11 mouse cellular contexts compared by ENCODE assay signal in the genomic region with DNA sequence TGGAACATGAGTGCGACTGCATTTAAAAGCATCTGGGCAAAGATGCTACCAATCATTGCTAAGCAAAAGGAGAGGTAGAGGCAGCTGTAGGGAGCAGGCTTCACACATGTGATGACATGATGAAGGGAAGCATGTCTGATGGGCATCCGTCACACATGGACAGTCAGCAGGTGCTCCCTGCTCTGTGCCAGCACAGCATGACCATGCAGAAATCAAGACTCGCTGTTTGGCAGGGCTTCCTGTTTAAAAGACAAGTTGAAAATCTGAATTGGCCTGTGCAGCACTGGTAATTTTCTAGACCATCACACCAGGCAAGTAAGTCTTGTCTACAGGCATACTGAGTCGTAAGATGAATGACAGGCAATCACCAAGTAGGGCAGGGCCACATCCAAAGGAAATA.
A peak's percentile ranks its signal among the peaks of the same experiment; 100 is the strongest.
DNase-seq lines count a peak whose midpoint lies in the region; ATAC-seq and TF ChIP-seq lines count a peak whose summit lies in the region.
"Had no signal": no experiment of that assay in that cellular context is flagged by ENCODE, and none has a peak within 500 bp of the region (broad histone marks: within the 10 kb centered on the region; RNA-seq: fewer than 3 reads in every experiment).

No protein-coding gene starts in this region.

- intact Hi-C loops in gastrocnemius, adult 2 months (cut with DNase I) = no loop called here

- ATAC-seq in common myeloid progenitor, adult 5-6 weeks (replicated peaks; ENCODE audit: low read depth, poor library complexity, severe bottlenecking) = peak; percentile 62

- H3K4me3 ChIP-seq in gastrocnemius, adult 2 months = no peak overlapping the region
- H3K4me3 ChIP-seq: embryonic facial prominence, embryonic 12.5 days had no signal

- DNase-seq in gastrocnemius, adult 2 months = peak; percentile 37
- DNase-seq in gastrocnemius, postnatal 25 days = no peak
- DNase-seq in spleen, postnatal 36 days (ENCODE audit: low spot score in 2 of 2) = peak; percentile 3 to 8
- no peak for DNase-seq in spleen, adult 18-20 months
- DNase-seq in thymus, postnatal 25 days = no peak
- DNase-seq in testis, postnatal 14 days (ENCODE audit: low spot score) = no peak
- no peak for DNase-seq in ovary, postnatal 36 days (ENCODE audit: low spot score)
- DNase-seq: lung, adult 2 months had no signal

- H3K27ac ChIP-seq in gastrocnemius, adult 2 months = peak overlapping the region; percentile 16; the same call in 1 of the 2 replicates
- H3K27ac ChIP-seq: embryonic facial prominence, embryonic 12.5 days; kidney, postnatal 0 days had no signal

- TF ChIP-seq CTCF in gastrocnemius, adult 2 months (IDR thresholded peaks at IDR 0.05) = no peak

Comparison
In these comparisons a context has a peak if more than half of its experiments do, and no peak if none do; other contexts are left out.
1. DNase-seq: peak in gastrocnemius, adult 2 months (single experiment) and spleen, postnatal 36 days (2 of 2); none in gastrocnemius, postnatal 25 days (single experiment), spleen, adult 18-20 months (0 of 2), thymus, postnatal 25 days (single experiment), testis, postnatal 14 days (single experiment) and ovary, postnatal 36 days (single experiment).